Mouse (Mus musculus) liver, postnatal 0 days (tissue): ENCODE measurements around the gene Cdc37l1.

Source experiments
- CTCF ChIP-seq: sonication (generic); IDR thresholded peaks from 2 replicates; pipeline ENCODE4 v1.5.1; 2016; ENCODE audit warnings: antibody characterized with exemption, low read depth
- EP300 ChIP-seq: IDR thresholded peaks from 2 replicates; pipeline ENCODE4 v1.6.1; 2016; ENCODE audit warnings: antibody characterized with exemption, low read depth, mild to moderate bottlenecking

- no peak for TF ChIP-seq CTCF
- no peak for TF ChIP-seq EP300
Measured at GRCm38 (mm10) chr19:29037026-29037425, 46.9 kb downstream of the Cdc37l1 start.
